Mouse (Mus musculus) naive thymus-derived CD4-positive, alpha-beta T cell, adult 2 months (primary cell): ENCODE results near the gene Hist1h4d.
A peak's percentile ranks its signal among the peaks of the same experiment; 100 is the strongest.
"Not testable (repeated sequence)": the region's sequence is repeated elsewhere in the genome, so short reads cannot be mapped to it uniquely, and the experiment has no call there.

ENCODE experiments used
- DNase-seq: peaks from one replicate; pipeline ENCODE4 v3.0.0-alpha.2; 2011; ENCODE audit warnings: low read depth

Gene Hist1h4d

GRCm38 (mm10) chr13:23551146-23551834 is 30.1 kb upstream of the Hist1h4d start, which contains the start of gene Hist1h4f:
Gene Hist1h4f (minus strand): TSS chr13:23551648.
- peak; percentile 91 for DNase-seq

- no peak for DNase-seq
Observed at GRCm38 (mm10) chr13:23551931-23552914, 29.2 kb upstream of the Hist1h4d start.

- DNase-seq: no peak
Observed at GRCm38 (mm10) chr13:23552962-23553361, 28.4 kb upstream of the Hist1h4d start, which contains the start of gene Hist1h1d. Gene Hist1h1d (plus strand): TSS chr13:23553262.

- DNase-seq: no peak
Observed at GRCm38 (mm10) chr13:23554393-23554792, 27.0 kb upstream of the Hist1h4d start.

- DNase-seq: peak; percentile 83
Observed at GRCm38 (mm10) chr13:23554925-23555838, 26.2 kb upstream of the Hist1h4d start.

- peak; percentile 89 for DNase-seq
Observed at GRCm38 (mm10) chr13:23555839-23556416, 25.5 kb upstream of the Hist1h4d start.

GRCm38 (mm10) chr13:23556906-23557305 is 24.5 kb upstream of the Hist1h4d start:
- no peak for DNase-seq

- not testable (repeated sequence) for DNase-seq
Observed at GRCm38 (mm10) chr13:23560699-23561098, 20.7 kb upstream of the Hist1h4d start.

- not testable (repeated sequence) for DNase-seq
Observed at GRCm38 (mm10) chr13:23561531-23561882, 19.9 kb upstream of the Hist1h4d start.

GRCm38 (mm10) chr13:23561883-23562659 is 19.3 kb upstream of the Hist1h4d start, which contains the start of gene Hist1h3e:
Gene Hist1h3e (minus strand): TSS chr13:23562369.
- peak; percentile 98 for DNase-seq

GRCm38 (mm10) chr13:23562699-23563462 is 18.5 kb upstream of the Hist1h4d start:
- DNase-seq: peak; percentile 73

GRCm38 (mm10) chr13:23564482-23564881 is 16.9 kb upstream of the Hist1h4d start:
- DNase-seq: no peak

GRCm38 (mm10) chr13:23570261-23571021 is 11.0 kb upstream of the Hist1h4d start:
- DNase-seq: peak; percentile 52

GRCm38 (mm10) chr13:23571022-23571503 is 10.3 kb upstream of the Hist1h4d start, which contains the start of the genes Hist1h2ae and Hist1h2bg:
Gene Hist1h2ae (minus strand): TSS chr13:23571220.
Gene Hist1h2bg (plus strand): TSS chr13:23571396.
- peak; percentile 91 for DNase-seq

GRCm38 (mm10) chr13:23571504-23572217 is 9.7 kb upstream of the Hist1h4d start:
- peak; percentile 51 for DNase-seq

GRCm38 (mm10) chr13:23572218-23573033 is 9.0 kb upstream of the Hist1h4d start:
- no peak for DNase-seq
